Mouse (Mus musculus): ENCODE measurements around the gene Sp100.

The Sp100 gene

GRCm38 (mm10) chr1:85703245-85704186 is 53.7 kb downstream of the Sp100 start:
- DNase-seq = peak; percentile 17

- DNase-seq = no peak
These were observed 55.8 kb downstream of the Sp100 start for GRCm38 (mm10) chr1:85705552-85705951.

DNA sequence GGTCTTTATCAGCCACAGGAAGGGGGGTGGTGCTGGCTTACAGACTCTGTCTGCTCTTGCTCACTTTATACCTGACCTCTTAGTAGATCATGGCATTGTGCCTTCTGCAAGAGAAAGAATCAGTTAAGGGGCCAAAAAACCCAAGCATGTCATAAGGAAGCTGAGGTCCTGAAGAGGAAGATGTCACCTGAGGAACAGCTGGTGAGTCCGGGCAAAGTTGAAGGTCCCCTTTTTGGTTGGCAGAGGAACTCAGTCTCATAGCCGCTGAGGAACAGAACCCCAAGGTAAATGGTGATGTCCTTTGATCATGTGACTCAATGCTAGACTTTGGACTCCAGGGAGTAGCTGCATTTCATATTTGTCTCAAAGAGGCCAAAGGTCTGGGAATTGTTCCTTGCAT is 57.0 kb downstream of the Sp100 start:
- DNase-seq = no peak

DNA sequence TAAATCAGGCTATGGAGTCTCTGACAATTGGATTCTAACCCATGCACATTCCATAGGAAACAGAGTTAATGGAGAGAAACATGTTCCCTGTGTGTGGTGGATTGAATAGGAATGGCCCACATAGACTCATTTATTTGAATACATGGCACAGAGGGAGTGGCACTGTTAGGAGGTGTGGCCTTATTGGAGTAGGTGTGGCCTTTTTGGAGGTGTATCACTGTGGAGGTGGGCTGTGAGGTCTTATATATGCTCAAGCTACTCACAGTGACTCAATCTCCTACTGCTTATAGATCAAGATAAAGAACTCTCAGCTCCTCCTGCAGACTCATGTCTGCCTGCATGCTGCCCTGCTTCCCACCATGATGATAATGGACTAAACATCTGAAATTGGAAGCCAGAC is 64.7 kb downstream of the Sp100 start:
- no peak for DNase-seq

GRCm38 (mm10) chr1:85716447-85717027 is 66.7 kb downstream of the Sp100 start:
- DNase-seq = no peak

- no peak for DNase-seq
These were observed 69.3 kb downstream of the Sp100 start for GRCm38 (mm10) chr1:85719049-85719448.

GRCm38 (mm10) chr1:85720220-85720893 is 70.6 kb downstream of the Sp100 start:
- DNase-seq = no peak

DNA sequence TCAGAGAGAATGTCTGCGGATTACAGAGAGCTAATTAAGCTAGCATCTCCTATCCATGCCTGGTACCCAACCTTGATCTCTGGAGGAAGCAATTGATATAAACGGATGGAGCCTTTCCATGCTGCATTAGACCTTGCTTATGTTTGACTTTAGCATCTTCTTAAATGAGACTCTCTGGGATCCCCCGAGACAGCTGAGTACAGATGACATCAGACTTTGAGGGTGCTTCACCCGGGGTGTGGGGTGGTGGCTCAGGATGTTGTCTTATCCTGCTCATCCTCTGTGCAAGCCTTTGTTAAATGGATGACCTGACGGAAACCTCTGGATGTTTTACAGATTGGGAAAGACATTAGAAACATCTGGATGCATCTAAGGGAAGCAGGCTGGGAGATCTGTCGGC is 80.7 kb downstream of the Sp100 start:
- no peak for DNase-seq

DNA sequence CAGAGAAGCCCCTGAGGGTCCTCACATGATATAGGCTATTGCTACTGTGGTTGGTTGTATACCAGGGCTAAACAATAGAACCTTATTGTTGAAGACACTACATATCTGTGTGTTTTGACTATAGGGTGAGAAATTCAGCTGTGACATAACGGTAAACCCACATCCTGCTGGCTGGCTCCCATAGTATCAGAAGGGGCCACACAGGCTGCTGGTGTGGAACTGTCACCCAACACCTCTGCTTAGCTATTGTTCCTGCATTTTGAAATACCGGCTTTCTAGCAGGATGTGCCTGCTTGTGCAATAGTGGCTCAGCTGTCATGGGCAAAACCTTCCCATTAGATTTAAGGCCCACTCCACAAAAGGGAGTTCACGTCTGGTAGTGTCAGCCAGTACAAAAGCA is 82.8 kb downstream of the Sp100 start:
- no peak for DNase-seq

DNA sequence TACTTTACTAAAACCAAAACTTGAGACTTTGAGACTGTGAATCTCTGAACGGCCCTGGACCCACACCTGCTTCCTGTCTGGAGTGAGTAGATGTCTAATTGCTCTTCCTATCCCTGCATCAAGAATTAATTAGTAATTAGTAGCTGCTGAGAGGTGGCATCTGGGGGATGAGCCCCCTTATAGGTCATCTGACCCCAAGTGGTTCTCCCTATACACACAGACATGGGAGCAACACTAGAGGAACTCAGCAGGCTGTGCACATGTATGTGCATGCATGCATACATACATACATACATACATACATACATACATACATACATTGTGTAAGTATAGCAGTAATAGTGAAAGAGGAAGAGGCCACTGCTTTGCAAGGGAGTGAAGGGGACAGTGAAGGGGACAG is 84.7 kb downstream of the Sp100 start:
- DNase-seq = no peak

- no peak for DNase-seq
These were observed 85.8 kb downstream of the Sp100 start for GRCm38 (mm10) chr1:85735463-85736123.

DNA sequence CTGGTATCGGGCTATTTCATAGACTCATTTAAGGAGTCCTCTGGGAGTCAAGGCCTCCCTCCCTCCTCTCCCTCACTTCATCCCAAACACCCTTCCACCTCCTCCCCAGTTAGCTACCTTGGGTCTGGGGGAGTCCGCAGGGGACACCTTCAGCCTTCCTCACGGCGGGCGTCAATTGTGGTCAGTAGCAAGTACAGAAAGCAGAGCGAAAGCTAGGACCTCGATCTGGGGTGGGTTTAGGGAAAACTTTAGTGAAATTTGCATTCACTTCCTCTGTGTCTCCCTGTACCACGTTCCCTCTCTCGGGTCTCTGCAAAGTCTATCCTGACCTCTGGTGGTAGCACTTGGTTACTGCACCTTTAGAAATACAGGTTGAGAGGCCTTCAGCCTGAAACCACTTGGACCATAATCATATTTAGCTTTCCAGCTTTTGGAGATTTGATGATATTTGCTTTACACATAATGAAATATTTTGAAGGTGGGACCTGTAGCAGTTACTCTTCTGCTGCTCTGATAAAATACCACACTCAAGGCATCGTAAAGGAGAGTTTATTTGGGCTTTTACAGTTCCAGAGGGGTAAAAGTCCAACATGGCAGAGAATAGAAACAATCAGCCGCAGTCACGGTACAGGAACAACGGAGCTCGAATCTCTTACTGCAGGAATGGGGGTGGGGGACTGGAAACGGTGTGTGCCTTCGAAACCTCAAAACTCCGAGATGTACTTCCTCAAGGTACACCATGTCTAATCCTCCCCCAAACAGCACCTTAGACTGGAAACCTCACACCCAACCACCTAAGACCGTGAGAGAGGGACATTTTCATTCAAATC is 86.8 kb downstream of the Sp100 start:
- DNase-seq = peak; percentile 59

- DNase-seq = no peak
These were observed 89.2 kb downstream of the Sp100 start for GRCm38 (mm10) chr1:85739000-85739399.

DNA sequence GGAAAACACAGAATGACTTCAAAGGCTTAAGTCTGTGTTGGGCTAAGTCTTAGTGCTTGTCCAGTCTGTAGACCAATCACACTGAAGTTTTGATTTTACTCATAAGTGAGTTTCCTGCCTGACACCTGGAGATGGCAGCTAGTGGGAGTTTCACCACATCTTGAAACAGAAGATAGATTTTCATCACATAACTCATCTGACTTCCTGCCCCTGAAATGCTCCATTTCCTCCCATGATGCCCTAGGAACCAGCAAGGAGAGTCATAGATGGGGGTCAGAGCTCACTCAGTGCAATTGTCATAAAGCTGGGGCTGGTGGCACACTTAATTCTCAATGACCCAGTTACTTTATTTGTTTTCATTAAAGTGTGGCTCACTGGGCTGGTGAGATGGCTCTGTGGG is 90.0 kb downstream of the Sp100 start:
- DNase-seq = no peak

DNA sequence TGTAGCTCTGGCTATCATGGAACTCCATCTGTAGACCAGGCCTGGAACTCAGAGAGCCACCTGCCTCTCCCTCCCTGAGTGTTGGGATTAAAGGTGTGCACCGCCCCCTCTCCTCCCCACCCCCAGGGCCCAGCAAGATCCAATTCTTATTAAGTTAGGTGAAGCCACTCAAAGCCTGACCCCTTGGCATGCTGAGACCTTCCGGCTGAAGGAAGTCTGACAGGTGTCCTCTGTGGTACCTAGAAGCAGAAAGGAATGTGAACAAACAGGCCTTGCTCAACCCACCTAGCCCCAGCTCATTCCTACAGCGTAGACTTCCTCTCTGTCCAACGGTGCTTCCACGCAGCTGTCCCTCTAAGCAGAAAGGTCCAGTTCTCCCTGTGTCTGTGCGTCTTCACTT is 91.1 kb downstream of the Sp100 start:
- DNase-seq = no peak

GRCm38 (mm10) chr1:85742333-85742732 is 92.5 kb downstream of the Sp100 start:
- no peak for DNase-seq

- no peak for DNase-seq
These were observed 93.2 kb downstream of the Sp100 start for GRCm38 (mm10) chr1:85742916-85743505.

GRCm38 (mm10) chr1:85744539-85744938 is 94.8 kb downstream of the Sp100 start:
- DNase-seq = no peak

GRCm38 (mm10) chr1:85746511-85746910 is 96.7 kb downstream of the Sp100 start:
- DNase-seq = no peak

- DNase-seq = no peak
These were observed 100.0 kb downstream of the Sp100 start for GRCm38 (mm10) chr1:85749829-85750228.

DNA sequence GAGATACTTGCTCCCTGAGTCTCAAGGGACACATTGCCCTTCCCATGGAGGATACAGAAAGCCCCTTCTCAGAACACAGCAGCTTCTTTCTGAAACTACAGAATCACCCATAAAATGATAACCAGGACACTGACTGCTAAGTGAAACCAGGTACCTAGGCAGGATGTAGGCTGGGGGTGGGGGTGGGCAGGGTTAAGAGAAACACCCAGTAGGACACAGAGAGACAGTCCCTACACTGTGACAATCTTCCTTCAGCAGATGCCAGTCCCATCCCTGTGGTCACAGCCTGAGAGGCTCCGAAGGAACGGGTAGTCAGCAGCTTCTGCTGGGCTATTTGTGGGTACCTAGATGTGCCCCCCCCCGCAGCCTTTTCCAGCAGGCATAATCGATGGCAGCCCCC is 100.9 kb downstream of the Sp100 start:
- no peak for DNase-seq

DNA sequence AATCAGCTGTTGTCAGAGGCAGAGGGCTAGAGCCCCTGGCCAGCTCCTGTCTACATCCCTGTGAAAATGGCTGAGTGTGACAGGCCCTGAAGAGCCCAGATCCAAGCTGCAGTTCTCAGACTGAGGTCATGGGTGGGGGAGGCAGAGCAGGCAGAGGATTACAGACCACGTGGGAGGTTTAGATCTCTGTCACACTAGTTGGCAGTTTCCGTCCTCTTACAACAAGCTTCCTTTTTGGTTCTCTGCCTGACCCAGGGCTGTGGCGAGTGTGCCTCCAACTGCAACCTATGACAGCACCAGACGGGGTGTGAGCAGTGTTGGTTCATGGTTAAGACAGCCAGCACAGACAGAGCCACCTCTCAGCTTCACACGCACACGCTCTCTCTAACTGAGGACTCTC is 101.7 kb downstream of the Sp100 start:
- DNase-seq = no peak
